Mouse (Mus musculus): ENCODE results near the gene Jarid2. TPM values are rescaled to one million over a fixed set of nuclear protein-coding genes. Genes with fewer than 3 reads are reported as not detected.

Jarid2 gene
- total RNA-seq, 2 experiments from 2014 or later, result 34.4 to 35.7 TPM

DNA sequence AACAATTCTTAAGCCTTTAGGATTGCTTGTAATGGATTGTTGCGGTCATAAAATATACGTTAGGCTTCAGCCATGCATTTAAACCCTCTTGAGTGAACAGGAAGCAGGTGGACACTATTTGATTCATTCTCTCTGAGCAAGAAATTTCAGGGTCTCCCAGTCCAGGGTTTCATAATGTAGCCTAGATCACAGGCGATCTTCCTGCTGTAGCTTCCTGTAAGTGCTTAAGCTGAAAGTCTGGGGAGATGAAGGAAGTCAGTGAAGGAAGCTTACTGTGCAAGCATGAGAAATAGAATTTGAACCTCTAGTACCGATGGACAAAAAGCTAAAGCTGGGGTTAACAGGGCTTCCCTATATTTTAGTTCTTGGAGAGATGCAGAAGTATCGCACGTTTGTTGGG, 38.5 kb downstream of the Jarid2 start:
- intact Hi-C loops (cut with DNase I), result no loop called here
- DNase-seq (ENCODE audit: low spot score in 2 of 2), result no peak

DNA sequence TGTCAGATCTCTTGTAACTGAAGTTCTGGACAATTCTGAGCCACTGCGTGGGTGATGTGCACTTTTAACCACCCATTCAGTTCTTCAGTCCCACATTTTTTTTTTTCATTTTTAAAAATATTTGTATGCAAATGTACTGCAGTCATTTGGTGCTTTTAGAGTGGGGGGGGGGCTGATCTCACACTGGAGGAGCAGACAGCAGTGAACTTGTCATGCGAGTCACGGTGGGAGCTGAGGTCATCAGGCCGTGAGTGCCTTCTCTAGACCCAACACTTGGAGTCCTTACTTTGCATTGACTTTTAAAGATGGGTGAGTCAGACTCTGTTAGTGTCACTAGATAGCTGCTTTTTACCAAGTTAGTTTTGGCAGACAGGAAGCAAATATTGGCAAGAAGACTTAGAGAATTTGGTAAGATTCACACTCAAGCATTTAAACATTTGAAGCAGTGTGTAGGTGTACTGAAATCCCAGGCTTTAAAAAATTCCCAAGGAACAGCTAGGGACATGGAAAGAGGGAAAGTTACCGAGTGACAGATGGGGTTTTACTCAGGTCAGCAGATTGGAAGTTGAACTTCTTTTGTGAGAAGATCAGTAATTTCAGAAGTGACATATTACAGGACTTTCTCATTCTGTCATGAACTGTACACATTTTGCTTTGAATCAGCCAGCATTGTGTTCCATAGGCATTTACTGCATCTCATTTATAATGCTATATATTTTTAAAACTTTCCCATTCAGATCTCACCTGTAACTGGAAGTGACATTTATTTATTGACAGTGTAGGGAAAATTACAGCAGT, 41.7 kb downstream of the Jarid2 start:
- peak in 1 of 2 experiments; percentile 34 for DNase-seq (ENCODE audit: low spot score in 2 of 2)
- intact Hi-C loops (cut with DNase I), result no loop called here

DNA sequence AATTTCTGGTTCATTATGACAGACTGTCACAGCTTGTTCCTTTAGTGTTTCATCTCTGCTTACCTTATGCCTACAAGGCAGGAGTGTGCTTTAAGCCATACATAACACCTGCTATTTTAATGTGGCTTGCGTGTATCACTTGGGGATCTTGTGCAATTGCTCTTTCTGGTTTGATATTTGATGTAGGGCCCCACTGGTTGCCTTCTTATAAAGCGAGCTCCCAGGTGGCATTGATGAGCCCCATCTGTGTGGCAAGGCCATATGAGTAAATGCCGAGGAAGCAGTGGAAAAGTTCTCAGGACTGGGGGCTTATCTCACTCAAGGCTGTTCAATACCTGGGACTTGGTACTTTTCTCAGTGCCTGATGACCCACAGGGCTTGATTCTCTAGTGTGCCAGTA, 43.5 kb downstream of the Jarid2 start:
- no peak for DNase-seq (ENCODE audit: low spot score in 2 of 2)
- intact Hi-C loops (cut with DNase I), result no loop called here

DNA sequence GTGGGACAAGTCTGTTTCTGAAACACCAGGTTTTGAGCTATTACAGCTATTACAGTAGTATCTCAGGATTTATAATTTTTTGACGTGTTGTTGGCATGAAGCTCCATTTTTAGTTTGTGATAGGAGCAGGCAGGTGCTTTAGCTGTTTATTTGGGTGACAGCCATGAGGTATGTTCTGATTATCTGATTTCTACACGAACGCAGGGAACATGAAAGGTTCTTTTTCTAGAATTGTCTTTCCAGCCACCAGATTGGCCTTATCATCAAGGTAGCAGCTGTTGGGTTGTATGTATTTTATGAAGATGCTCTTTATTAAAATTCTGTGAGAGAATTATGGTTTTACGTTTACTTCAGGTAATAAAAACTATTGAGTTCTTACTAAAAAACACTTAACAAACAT, 45.1 kb downstream of the Jarid2 start:
- no peak for DNase-seq (ENCODE audit: low spot score in 2 of 2)
- intact Hi-C loops (cut with DNase I), result no loop called here

DNA sequence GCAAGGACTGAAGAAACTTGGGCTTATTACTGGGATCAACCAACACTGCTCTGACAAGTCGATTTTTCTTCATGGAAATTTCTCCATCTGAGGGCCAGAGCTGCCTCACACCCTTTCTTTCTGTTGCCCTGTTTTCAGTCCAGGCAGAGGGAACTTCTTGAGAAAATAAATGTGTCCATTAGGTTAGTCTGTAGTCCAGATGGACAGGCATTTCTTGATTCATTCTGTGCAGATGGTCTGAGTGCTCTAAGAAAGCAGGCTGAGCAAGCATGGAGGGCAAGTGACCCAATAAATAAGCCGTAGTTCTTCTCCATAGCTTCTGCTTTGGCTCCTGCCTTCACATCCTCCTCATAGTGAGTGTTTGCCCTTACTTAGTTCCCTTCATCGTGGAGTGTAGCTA, 46.1 kb downstream of the Jarid2 start:
- intact Hi-C loops (cut with DNase I), result no loop called here

DNA sequence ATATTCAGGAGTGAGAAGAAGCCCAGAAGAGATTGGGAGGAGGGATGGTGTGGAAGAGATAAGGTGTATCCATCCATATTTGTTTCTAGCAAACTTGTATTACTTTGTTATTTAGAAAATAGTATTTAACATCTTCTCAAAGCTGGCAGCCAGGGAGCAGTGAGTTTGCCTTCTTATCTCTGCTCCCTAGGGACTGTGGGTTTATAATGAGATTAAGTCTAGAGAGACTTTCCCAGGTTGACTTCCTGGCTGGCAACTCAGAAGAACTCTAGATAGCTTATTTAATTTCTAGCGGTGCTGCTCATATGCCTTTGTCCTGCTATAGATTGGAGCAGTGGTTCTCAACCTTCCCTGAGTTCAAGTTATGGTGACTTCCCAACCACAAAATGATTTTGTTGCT, 51.2 kb downstream of the Jarid2 start:
- intact Hi-C loops (cut with DNase I), result no loop called here

More for the DNA sequence above, 46.1 kb downstream of the Jarid2 start:
- no peak for DNase-seq (ENCODE audit: low spot score in 2 of 2)

DNA sequence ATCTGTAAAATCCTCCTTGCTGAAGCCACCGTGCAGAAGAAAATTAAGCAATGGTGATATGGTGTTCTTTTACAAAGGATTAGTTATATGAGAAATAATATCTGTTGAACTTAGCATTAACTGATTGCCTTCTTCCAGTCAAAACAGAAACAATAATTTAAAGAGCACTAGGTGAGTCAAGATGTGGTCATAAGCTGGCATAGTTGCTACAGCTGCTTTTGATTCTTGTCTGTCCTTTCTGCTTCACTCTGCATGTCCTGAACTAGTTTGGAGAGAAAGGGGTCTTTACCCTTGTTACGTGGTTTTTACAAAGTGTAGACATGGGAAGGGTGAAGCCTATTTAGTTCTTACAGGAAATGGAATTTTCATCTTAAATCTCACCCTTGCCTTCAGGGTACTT, 51.9 kb downstream of the Jarid2 start:
- intact Hi-C loops (cut with DNase I), result no loop called here
- no peak for DNase-seq (ENCODE audit: low spot score in 2 of 2)

More for the DNA sequence above, 51.2 kb downstream of the Jarid2 start:
- no peak for DNase-seq (ENCODE audit: low spot score in 2 of 2)

DNA sequence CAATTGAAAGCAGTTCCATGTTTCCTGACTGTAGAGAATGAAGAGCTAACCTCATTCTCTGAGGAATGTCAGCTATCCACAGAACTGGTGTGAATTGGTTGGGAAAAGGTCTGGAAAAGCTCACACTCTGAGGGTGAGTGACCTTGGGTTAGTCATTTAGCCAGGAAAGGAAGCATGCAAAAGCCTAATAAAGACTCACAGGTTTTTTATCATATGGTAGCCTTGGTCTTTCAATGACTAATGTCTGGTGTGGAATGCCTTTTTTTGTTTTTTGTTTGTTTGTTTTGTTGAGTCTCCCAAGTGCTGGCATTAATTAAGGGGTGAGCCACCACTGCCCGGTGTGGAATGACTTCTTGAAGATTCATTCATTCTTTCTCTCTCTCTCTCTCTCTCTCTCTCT, 55.3 kb downstream of the Jarid2 start:
- no peak for DNase-seq (ENCODE audit: low spot score in 2 of 2)
- intact Hi-C loops (cut with DNase I), result no loop called here

DNA sequence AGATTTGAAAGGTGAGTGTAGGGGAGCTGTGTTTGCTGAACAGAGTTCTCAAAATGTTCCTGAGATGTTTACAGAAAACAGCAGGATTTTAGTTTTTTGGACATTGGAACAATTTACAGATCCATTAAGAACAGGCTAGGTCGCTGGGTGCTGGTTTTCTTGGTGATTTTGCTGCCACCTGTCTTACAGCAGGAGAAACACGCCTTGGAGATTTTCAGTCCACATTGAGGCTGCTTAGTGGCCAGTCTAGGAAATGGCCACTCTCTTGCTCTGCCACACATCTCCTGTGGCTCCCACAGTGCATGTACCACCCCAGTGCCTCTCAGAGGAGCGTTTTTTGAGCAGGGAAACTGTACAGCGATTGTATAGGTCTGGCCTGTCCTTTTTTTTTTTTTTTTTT, 57.0 kb downstream of the Jarid2 start:
- intact Hi-C loops (cut with DNase I), result loop anchor here (5.0 kb wide), 1 partner anchor 54 kb away; no protein-coding TSS in a partner anchor

DNA sequence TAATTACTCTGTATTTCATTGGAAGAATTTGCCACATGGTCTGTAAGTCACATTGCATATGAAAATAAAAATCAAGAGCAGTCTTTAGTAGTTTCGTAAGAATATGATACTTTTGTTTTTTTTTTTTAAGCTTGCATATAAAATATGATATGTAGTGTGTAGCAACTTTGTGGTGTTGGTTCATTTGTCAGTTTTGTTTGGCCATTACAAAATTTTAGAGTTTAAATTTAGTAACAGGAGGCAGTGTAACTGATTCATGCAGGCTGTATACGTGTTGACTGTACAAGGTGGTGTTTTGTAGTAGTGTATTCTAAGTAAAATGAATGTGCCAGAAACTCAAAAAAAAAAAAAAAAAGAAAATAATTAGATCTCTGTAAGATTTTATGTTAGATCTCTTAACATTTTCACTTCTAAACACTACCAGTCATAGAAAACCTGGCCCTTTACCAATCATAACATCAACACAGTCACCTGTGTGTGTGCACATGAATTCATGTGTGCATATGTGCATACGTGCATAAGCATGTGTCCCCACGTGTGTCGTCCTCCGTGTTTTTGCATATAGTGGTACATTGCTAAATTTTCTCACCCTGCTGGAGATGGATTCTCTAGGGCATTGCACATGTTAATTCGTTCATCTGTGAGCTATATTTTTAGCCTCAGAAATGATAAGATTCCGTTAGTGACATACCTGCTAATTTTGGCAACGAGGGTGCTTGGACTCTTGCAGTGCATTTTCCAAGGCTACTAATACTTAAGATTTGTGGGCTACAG, 59.3 kb downstream of the Jarid2 start:
- intact Hi-C loops (cut with DNase I), result loop anchor here (5.0 kb wide), 1 partner anchor 56 kb away; no protein-coding TSS in a partner anchor
- no peak for DNase-seq (ENCODE audit: low spot score in 2 of 2)

More for the DNA sequence above, 57.0 kb downstream of the Jarid2 start:
- DNase-seq (ENCODE audit: low spot score in 2 of 2), result peak; percentile 41 to 64

DNA sequence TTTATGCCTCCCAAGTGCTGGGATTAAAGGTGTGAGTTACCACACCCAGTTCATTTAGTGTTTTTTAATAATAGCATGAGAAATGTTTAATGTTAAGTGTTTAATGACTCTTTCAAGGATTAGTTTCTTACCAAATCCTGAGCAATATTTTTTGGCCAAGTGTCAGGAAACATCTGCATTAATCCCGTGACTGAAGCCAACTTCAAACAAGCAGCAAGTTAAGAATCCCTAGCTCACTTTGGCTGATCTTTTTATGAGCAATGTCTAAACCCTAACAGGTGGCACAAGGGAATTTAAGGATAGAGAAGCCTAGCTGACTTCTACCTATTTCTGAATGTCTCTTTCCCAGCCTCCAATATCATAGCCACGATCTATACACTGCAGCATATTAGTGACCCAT, 60.7 kb downstream of the Jarid2 start:
- intact Hi-C loops (cut with DNase I), result loop anchor here (5.0 kb wide), 1 partner anchor 58 kb away; no protein-coding TSS in a partner anchor
- no peak for DNase-seq (ENCODE audit: low spot score in 2 of 2)

DNA sequence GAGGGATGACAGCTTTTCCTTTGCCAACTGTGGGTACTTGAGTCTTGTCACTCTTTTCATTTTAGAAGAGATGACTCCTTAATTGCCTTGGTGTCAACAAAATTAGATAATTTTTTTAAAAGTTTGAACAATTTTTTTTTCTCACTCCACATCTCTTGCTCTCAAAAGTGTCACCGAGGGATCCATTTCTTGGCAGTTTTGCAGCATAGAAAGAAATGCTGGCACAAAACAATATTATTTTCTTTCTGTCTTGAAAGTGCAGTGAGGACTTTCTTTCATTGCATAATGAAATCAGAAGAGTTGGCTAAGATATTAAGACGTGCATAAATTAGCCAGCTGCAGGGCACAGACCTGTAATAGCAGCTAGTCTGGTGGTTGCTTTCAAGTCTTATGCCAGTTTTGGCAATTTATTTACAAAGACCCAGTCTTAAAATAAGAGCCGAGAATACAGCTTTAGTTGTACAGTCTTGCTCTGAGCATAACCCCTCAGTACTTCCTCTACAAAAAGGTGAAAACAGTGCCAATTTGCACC, 63.2 kb downstream of the Jarid2 start:
- DNase-seq (ENCODE audit: low spot score in 2 of 2), result no peak
- intact Hi-C loops (cut with DNase I), result no loop called here

DNA sequence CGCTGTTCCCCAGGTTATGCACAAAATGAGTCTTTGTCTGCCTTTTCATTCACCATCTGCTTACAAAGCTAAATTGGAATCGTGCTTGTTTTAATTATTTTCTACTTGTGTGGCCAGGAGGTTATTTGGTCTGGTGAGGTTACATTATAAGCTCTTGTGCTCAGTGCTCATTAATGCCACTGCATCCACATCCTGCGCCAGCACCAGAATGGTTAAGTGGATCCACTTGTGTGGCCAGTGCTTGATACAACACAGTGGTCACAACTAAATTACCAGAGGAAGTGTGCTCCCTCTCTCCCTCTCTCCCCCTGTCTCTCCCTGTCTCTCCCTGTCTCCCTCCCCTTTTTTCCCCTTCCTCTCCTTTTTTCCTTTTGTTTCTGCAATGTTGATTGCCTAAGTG, 66.6 kb downstream of the Jarid2 start:
- intact Hi-C loops (cut with DNase I), result no loop called here
- no peak for DNase-seq (ENCODE audit: low spot score in 2 of 2)

DNA sequence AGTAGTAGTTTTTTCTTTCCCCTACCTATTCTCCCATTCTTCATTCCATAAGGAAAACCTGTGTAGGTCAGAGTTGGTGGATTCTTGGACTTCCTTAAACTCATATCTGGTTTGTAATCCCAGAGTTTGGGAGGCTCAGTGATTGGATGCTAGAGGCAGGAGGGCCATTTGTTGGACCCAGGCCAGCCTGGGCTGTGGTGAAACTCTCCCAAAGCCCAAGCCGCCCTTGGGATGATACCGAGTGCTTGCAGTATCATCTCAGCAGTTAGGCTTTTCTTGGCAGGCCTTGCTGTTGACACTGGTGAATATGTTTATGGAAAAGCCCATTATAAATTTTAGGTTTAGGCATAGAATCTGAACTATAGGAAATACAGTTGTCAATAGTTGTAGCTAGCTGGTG, 67.5 kb downstream of the Jarid2 start:
- DNase-seq (ENCODE audit: low spot score in 2 of 2), result no peak
- intact Hi-C loops (cut with DNase I), result no loop called here

DNA sequence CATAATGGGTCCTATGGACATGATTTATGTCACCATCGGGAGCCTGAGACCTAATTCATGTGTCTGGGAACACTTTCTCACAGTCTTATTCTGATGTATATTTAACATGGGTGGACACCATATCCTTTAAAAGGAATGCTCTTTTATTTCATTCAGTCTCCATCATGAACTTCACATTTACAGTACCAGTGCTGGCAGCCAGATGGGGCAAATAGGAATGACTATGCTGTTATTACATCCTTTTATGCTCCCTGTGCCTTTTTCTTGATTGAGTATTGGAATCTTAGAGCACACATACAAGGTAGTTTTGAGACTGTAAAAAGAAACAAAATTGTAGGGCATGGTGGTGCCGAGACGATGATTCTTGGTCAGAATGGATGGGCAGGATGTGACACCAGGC, 69.0 kb downstream of the Jarid2 start:
- no peak for DNase-seq (ENCODE audit: low spot score in 2 of 2)
- intact Hi-C loops (cut with DNase I), result no loop called here

DNA sequence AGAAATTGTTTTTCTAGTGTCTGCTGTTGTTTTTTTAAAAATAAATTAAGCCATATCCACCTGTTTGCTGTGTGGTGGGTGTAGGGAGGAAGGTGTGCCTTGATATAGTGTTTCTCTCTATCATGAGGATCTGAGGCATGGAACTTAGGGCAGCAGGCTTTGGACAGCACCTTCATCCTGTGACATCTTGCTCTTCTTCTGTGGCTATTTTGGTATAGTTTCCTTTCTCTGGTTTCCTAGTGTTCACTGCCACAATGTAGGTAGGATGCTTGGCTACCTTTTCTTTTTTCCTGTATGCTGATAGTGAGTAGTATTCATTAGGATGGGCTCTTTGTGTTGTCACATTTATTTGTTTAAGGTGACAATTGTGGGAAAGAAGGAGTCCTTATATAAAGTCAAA, 69.9 kb downstream of the Jarid2 start:
- intact Hi-C loops (cut with DNase I), result no loop called here
- no peak for DNase-seq (ENCODE audit: low spot score in 2 of 2)

DNA sequence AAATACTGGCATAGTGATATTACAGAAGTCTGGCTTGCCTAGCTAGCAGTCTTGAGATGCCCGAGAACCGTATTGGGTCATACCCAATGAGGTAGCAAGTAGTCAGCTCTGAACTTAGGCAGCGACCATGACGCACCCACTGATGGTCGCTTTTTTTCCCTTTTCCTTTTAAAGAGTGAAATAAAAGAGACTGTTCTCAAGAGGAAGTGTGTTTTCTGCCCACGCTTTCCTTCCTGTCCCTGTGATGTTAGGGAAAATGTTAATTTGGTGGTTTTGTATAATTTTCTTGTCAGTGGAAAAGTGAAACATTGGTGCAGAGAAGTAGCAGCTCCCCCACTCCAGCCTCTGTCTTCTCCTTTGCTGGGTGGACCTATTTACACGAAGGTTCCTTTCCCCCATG, 70.8 kb downstream of the Jarid2 start:
- intact Hi-C loops (cut with DNase I), result no loop called here
- peak; percentile 17 to 76 for DNase-seq (ENCODE audit: low spot score in 2 of 2)

DNA sequence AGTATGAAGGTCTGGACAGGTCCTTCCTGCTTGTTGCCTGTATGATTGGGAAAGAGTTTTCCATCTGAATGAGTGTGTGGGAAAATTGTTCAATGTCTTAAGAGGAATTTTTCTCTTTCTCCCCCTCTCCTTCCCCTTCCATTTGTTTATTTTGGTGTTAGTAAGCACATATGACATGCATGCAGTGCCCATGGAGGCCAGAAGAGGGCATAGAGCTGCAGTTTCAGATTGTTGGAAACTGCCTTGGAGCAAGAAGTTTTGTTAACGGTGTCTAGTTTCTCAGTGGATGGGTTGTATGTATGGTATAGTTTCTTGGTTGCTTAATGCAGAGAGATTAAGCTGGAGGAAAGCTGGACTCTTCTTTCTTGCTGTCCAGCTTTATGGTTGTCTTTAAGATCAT, 75.6 kb downstream of the Jarid2 start:
- intact Hi-C loops (cut with DNase I), result no loop called here

DNA sequence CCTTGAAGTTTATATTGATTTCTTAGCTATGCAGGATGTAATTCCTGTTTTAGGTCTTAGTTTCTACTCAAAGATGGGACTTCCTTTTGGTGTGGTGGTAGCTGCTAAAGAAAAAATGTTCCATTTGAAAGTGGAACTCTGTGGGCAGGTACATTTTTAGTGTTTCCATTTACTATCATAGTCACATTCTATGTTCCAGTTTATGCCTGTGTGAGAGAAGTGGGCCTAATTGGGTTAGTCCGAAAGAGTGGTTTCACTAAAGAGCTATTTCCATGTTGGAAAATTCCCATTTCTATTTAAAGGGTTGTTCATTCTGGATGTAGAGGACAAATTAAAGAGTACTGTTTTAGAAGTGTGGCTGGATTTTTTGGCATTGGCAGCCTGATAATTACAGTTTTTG, 79.0 kb downstream of the Jarid2 start:
- intact Hi-C loops (cut with DNase I), result no loop called here
- peak in 1 of 2 experiments; percentile 74 for DNase-seq (ENCODE audit: low spot score in 2 of 2)

More for the DNA sequence above, 75.6 kb downstream of the Jarid2 start:
- peak; percentile 21 to 37 for DNase-seq (ENCODE audit: low spot score in 2 of 2)

DNA sequence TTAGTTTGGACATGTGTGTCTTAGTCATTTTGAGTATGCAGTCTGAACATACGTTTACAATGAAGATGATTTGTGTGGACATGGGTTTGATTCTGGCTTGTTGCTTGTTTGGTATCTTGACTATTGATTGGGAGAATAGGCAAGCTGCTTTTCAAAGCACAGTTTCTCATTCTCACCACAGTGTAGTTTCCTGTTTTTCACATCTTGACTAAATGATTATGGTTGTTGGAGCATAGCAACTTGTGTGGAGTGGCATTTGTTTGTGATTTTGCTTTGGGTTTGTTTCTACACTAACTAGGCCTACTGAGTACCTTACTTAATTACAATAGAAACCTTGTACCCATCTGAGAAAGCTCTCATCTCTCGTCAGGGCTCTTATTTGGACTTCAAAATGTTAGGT, 81.7 kb downstream of the Jarid2 start:
- no peak for DNase-seq (ENCODE audit: low spot score in 2 of 2)
- intact Hi-C loops (cut with DNase I), result no loop called here

DNA sequence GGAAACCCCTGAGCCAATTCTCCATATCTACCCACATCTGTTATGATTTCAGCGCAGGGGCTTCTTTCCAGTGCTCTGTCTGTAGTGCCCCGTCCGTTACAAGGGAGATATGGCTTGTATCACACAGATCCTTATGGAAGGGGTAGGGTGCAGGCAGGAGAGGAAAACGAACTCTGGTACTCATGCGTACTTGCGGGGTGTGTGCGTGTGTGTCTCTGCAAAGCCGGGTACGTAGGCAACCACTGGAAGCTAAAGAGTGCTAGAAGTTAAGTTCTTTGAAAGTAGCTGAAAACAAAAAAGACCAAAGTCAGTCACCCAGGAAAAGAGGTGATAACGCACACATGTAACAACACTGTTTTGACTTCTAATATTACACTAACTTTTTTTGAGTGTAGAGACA, 82.3 kb downstream of the Jarid2 start:
- intact Hi-C loops (cut with DNase I), result no loop called here

More for the DNA sequence above, 82.3 kb downstream of the Jarid2 start:
- DNase-seq (ENCODE audit: low spot score in 2 of 2), result no peak
